Mouse (Mus musculus) small intestine, adult 2 months (tissue): ENCODE results near the gene Olfr109. TPM values are rescaled to one million over a fixed set of nuclear protein-coding genes. Genes with fewer than 3 reads are reported as not detected.

Experiments used
- H3K27ac ChIP-seq: fragments of 200-500 bp; 2 replicates; pipeline ENCODE4 v1.5.1; 2012; ENCODE audit warnings: low read depth, low read length, control low read depth, inconsistent platforms; ENCODE audit not compliant: insufficient read depth
- H3K27me3 ChIP-seq: fragments of 200-500 bp; 2 replicates; pipeline ENCODE4 v1.6.1; 2012; ENCODE audit warnings: mild to moderate bottlenecking, moderate library complexity, low read length, inconsistent platforms; ENCODE audit not compliant: control insufficient read depth, insufficient read depth
- H3K36me3 ChIP-seq: fragments of 200-500 bp; 2 replicates; pipeline ENCODE4 v1.6.1; 2012; ENCODE audit warnings: mild to moderate bottlenecking, low read length, control low read depth, inconsistent platforms; ENCODE audit not compliant: control insufficient read depth, insufficient read depth
- H3K4me1 ChIP-seq: fragments of 200-500 bp; 2 replicates; pipeline ENCODE4 v1.6.1; 2012; ENCODE audit warnings: low read length, inconsistent platforms, mixed read lengths; ENCODE audit not compliant: control insufficient read depth, insufficient read depth, insufficient read length
- H3K4me3 ChIP-seq: fragments of 200-500 bp; 2 replicates; pipeline ENCODE4 v1.5.1; 2012; ENCODE audit warnings: low read depth, mild to moderate bottlenecking, control low read depth, inconsistent platforms, low read length, moderate library complexity
- CTCF ChIP-seq: fragments of 200-500 bp; IDR thresholded peaks from 2 replicates; pipeline ENCODE4 v1.5.1; 2012; ENCODE audit warnings: low read depth, mild to moderate bottlenecking, control low read depth, inconsistent platforms, low read length, moderate library complexity, mixed read lengths; ENCODE audit not compliant: insufficient replicate concordance, insufficient read length; ENCODE audit errors: extremely low read depth
- POLR2A ChIP-seq: fragments of 200-500 bp; IDR thresholded peaks from 2 replicates; pipeline ENCODE4 v1.6.1; 2012; ENCODE audit warnings: low read depth, mild to moderate bottlenecking, control low read depth, inconsistent platforms, low read length, moderate library complexity
- WGBS: fragments of 180-500 bp; shearing (Covaris S2); methylation state at CpG from one replicate; pipeline ENCODE4 v1.1.7; 2018; 5-methylcytosine and 5-hydroxymethylcytosine counted together
- polyA plus RNA-seq: library from polyadenylated mRNA; depleted of rRNA; stranded (reverse); fragments of >200 nt; gene quantifications from 2 replicates; pipeline ENCODE4 v1.2.3, GENCODE M21; 2012; rRNA removed

Olfr109 gene
- polyA plus RNA-seq, result not detected in 2 replicates

DNA sequence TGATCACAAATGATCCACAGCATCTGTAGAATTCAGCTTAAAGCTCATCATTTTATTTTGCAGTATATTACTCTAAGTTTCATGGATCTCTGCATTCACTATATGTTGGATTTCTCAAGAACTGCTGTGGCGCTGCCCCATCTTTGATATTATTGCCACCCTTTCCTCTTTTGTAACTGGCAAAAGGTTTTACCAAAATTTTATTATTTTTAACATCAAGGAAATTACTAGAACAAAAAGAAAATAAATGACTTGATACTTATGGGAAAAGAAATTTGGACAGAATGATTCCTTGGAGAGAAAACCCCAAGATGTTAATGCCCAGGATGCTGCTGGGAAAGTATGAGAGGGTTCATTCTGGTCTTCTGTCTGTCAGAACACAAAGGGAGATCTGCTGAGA lies at the start of gene Olfr109:
TSS of gene Olfr109 (plus strand) at position 301 of the 400 bp plus-strand sequence.
- Histone ChIP-seq H3K27ac (no peak within 1 kb of the TSS), H3K36me3 (no peaks in the 10 kb centered on the region), H3K27me3 (no peaks in the 10 kb centered on the region), H3K4me1 (no peaks in the 10 kb centered on the region), H3K4me3 (no peak within 1 kb of the TSS)
- TF ChIP-seq CTCF (no peak), POLR2A (no peak)
- WGBS, result 88% methylated on average over 1 of the region's 1 CpGs

DNA sequence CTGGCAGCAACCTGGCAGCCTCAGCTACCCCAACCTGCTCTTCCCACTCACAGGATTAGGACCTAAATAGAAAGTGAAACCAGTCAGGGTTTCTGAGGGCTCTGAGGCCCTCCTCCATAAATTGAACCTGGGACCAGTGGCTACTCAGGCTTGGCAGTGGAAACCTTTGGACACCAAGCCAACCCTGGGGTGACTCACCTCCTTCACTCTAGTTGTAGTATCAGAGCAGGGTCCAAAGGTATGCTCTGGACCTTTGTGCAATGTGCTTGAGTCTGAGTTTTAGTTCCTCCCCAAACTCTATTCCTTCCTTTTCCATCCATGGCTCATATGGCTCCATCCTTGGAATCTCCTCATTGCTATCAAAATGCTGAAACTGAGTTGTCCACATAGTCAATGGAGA lies 45.3 kb upstream of the Olfr109 start:
- Histone ChIP-seq H3K27me3 (no peaks in the 10 kb centered on the region), H3K4me3 (no peak overlapping the region), H3K36me3 (no peaks in the 10 kb centered on the region), H3K4me1 (no peaks in the 10 kb centered on the region), H3K27ac (no peak overlapping the region)
- TF ChIP-seq CTCF (no peak), POLR2A (no peak)

DNA sequence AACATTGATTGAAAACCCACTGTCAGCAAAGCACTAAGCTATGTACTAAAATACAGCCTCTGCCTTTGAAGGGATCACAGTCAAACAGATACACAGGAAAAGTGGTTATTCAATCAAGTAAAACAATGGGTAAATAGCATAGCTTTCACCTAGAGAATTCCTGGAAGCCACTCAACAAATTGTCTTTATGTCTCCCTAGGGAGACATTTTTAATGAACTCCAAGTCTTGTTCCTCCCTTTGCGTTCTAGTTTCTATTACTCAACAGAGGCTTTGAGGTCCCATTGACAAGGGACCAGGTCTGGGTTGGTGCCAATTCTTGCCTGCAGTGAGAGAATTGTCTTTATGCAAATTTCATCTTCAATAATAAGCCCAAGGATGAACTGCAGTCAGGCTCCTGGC lies 13.5 kb upstream of the Olfr109 start, which contains the start of gene Olfr108:
TSS of gene Olfr108 (plus strand) at position 301 of the 400 bp plus-strand sequence.
- H3K27me3 ChIP-seq, result no peaks in the 10 kb centered on the region
- H3K36me3 ChIP-seq, result no peaks in the 10 kb centered on the region
- no peak for TF ChIP-seq POLR2A
- TF ChIP-seq CTCF, result no peak
- no peak within 1 kb of the TSS for H3K27ac ChIP-seq
- no peaks in the 10 kb centered on the region for H3K4me1 ChIP-seq
- H3K4me3 ChIP-seq, result no peak within 1 kb of the TSS
- WGBS, result 88% methylated on average over 1 of the region's 1 CpGs

DNA sequence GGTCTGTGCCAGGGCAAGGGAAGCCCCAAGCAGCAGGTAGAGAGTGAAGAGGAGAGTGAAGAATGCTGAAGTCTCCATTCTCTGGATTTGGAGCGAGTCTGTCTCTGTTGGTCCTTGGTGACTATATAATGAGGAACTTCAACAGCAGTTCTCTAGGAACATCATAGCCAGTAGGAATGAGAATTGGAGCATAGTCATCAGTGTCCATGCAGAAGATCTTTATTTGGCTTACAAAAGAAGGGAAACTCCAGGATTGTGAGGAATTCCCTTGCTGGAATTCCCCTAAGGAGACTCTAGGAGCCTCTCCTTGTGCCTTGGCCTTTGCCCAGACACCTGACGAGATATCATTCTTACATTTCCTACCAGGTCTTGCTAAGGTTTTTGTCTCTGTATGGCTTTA lies 24.7 kb downstream of the Olfr109 start, which contains the start of gene H2-M2:
TSS of gene H2-M2 (minus strand) at position 101 of the 400 bp plus-strand sequence.
- H3K27me3 ChIP-seq, result no peaks in the 10 kb centered on the region
- 54% methylated on average over 2 of the region's 2 CpGs for WGBS
- no peaks in the 10 kb centered on the region for H3K36me3 ChIP-seq
- TF ChIP-seq CTCF (no peak), POLR2A (no peak)
- H3K4me1 ChIP-seq, result no peaks in the 10 kb centered on the region
- no peak within 1 kb of the TSS for H3K27ac ChIP-seq
- H3K4me3 ChIP-seq, result no peak within 1 kb of the TSS

DNA sequence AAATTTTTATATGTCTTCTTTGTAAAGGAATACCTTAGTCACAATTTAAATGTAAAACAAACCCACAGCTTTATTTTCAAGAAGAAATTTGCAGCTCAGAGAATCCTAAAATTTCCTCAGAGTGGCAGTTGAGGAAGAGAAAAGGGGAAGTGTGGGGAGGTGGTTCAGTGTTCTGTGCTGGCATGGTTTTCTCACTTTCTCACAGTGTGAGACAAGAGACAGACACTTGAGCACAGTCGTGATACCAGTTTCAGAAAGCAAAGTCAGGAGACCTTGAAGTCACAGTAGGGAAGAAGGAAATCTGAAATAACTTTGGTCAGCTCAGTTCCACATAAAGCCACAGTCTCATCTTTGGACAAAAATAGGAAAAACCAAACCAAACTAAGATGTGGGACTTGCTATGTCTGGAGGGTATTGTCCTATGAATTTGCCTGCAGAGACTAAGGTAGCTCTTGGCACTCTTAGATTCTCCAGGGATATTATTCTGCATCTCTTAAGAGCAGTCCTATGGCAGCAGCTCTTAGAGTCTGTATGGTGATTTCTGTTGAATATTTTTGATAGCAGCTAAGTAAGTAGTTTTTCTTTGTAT lies 33.3 kb downstream of the Olfr109 start, which contains the start of gene Olfr110:
TSS of gene Olfr110 (plus strand) at position 539 of the 589 bp plus-strand sequence.
- Histone ChIP-seq H3K4me3 (no peak within 1 kb of the TSS), H3K36me3 (no peaks in the 10 kb centered on the region), H3K4me1 (no peaks in the 10 kb centered on the region), H3K27ac (no peak within 1 kb of the TSS), H3K27me3 (no peaks in the 10 kb centered on the region)
- WGBS, result 53% methylated on average over 1 of the region's 1 CpGs
- TF ChIP-seq POLR2A (no peak), CTCF (no peak)

DNA sequence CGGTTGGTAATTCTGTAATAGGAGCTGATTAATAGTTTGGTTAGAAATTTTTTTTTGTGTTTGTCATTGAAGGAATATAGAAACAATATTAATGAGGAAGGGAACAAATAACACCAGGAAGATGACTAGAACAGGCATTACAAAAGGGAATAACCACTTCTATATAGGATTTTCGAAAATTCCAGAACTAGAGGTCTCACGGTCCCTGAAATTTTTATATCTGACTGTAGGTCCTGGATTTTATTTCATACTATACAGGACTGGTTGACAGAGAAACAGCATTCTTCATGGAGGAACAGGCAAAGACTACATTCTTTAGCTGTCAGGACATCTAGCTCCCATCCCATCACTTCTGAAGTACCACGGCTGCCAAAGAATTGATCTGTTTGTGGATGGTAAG lies 49.0 kb downstream of the Olfr109 start, which contains the start of gene Olfr111:
TSS of gene Olfr111 (plus strand) at position 301 of the 400 bp plus-strand sequence.
- no peaks in the 10 kb centered on the region for H3K4me1 ChIP-seq
- TF ChIP-seq POLR2A (no peak), CTCF (no peak)
- no peaks in the 10 kb centered on the region for H3K27me3 ChIP-seq
- no peaks in the 10 kb centered on the region for H3K36me3 ChIP-seq
- WGBS, result 91% methylated on average over 4 of the region's 4 CpGs
- H3K4me3 ChIP-seq, result no peak within 1 kb of the TSS
- no peak within 1 kb of the TSS for H3K27ac ChIP-seq

Other genes with a start within 250 kb of the Olfr109 start
- not detected in 2 replicates for gene Olfr95, start 245.8 kb upstream of the Olfr109 start, polyA plus RNA-seq
- gene Olfr96, start 238.8 kb upstream of the Olfr109 start, polyA plus RNA-seq, result not detected in 2 replicates
- not detected in 2 replicates for gene Olfr97, start 221.6 kb upstream of the Olfr109 start, polyA plus RNA-seq
- not detected in 2 replicates for gene Olfr98, start 195.2 kb upstream of the Olfr109 start, polyA plus RNA-seq
- 3.1 and 4.0 TPM in 2 replicates for gene H2-M3, start 188.7 kb upstream of the Olfr109 start, polyA plus RNA-seq
- not detected in 2 replicates for gene Olfr99, start 175.5 kb upstream of the Olfr109 start, polyA plus RNA-seq
- gene Olfr101, start 154.6 kb upstream of the Olfr109 start, polyA plus RNA-seq, result not detected in 2 replicates
- gene Olfr102, start 141.9 kb upstream of the Olfr109 start, polyA plus RNA-seq, result not detected in 2 replicates
- not detected in 2 replicates for gene Olfr103, start 119.2 kb upstream of the Olfr109 start, polyA plus RNA-seq
- gene Olfr104-ps, start 99.3 kb upstream of the Olfr109 start, polyA plus RNA-seq, result not detected in 2 replicates
- gene Olfr105-ps, start 79.9 kb upstream of the Olfr109 start, polyA plus RNA-seq, result not detected in 2 replicates
- gene Olfr106-ps, start 68.5 kb upstream of the Olfr109 start, polyA plus RNA-seq, result not detected in 2 replicates
- gene Olfr107, start 59.7 kb upstream of the Olfr109 start, polyA plus RNA-seq, result not detected in 2 replicates
- not detected in 2 replicates for gene Olfr108, start 13.4 kb upstream of the Olfr109 start, polyA plus RNA-seq
- gene H2-M2, start 24.6 kb downstream of the Olfr109 start, polyA plus RNA-seq, result 0.80 and 0.93 TPM in 2 replicates
- gene Olfr110, start 33.6 kb downstream of the Olfr109 start, polyA plus RNA-seq, result not detected in 2 replicates
- not detected in 2 replicates for gene Olfr111, start 49.1 kb downstream of the Olfr109 start, polyA plus RNA-seq
- not detected in 2 replicates for gene Olfr112, start 110.5 kb downstream of the Olfr109 start, polyA plus RNA-seq
- not detected in 2 replicates for gene Olfr113, start 118.7 kb downstream of the Olfr109 start, polyA plus RNA-seq
- not detected in 2 replicates for gene Olfr114, start 133.8 kb downstream of the Olfr109 start, polyA plus RNA-seq
- gene Olfr115, start 168.2 kb downstream of the Olfr109 start, polyA plus RNA-seq, result not detected in 2 replicates
- not detected in 2 replicates for gene Olfr116, start 168.3 kb downstream of the Olfr109 start, polyA plus RNA-seq
- gene Olfr117, start 204.9 kb downstream of the Olfr109 start, polyA plus RNA-seq, result not detected in 2 replicates
- not detected in 2 replicates for gene Olfr118, start 208.1 kb downstream of the Olfr109 start, polyA plus RNA-seq
- not detected in 2 replicates for gene Olfr119, start 237.6 kb downstream of the Olfr109 start, polyA plus RNA-seq